Mouse (Mus musculus) heart, postnatal 0 days (tissue): ENCODE results near the gene Trem2.

ENCODE experiments used
- CTCF ChIP-seq: IDR thresholded peaks from 2 replicates; pipeline ENCODE4 v1.5.1; 2016; ENCODE audit warnings: antibody characterized with exemption, control low read depth, low read depth
- EP300 ChIP-seq: IDR thresholded peaks from 2 replicates; pipeline ENCODE4 v1.6.1; 2016; ENCODE audit warnings: antibody characterized with exemption, low read depth

- no peak for TF ChIP-seq CTCF
- TF ChIP-seq EP300, result no peak
These were observed 633 bp downstream of the Trem2 start for GRCm38 (mm10) chr17:48346834-48347233.
